ENCODE assay signal across 15 mouse cellular contexts in the genomic region with DNA sequence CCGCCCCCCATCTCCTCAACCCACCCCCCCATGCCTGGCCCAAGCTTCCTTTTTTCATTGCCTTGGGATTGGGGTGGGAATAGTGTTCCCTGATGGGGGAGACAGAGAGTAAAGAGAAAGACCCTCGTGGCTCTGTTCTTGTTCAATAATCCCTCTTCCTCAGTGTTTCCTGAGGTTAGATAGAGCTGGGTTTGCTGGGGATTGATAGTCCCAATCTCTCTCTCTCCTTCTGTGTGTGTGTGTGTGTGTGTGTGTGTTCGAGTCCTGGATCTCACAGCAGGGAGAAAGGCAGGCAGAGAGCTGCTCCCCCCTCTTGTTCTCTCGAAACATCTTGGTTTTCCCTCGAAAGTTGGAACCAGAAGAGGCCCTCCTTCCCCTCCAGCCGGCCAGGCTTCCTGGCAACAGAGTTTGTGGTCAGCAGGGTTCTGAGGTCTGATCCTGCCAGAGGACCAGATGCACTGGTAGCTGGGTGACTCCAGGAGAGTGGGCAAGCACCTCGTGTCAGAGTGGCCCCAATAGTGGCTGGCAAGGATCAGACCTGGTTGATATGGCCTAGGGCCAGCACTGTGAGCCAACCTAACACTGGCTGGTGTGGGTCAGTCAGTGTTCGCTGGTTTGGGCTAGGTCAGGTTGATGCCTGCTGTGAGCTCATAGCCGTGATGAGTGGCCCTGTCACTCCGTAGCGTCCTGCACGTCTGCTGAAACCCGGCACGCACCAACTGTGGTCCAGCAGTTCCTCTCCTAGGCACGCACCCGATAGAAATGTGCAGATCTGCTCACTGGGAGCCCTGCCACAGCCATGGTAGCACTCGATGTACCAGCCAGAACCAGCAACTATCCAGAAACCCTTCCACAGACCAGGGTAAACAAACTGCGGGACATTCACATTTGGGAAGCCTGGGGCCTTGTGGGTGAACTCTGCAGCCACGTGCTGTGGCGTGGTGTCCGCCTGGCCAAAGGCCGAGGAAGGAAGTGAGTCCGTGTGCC. TPM values are rescaled to one million over a fixed set of nuclear protein-coding genes. Genes with fewer than 3 reads are reported as not detected.
DNase-seq lines count a peak whose midpoint lies in the region; ATAC-seq lines count a peak whose summit lies in the region.
"Had no signal": no experiment of that assay in that cellular context is flagged by ENCODE, and none has a peak within 500 bp of the region (broad histone marks: within the 10 kb centered on the region; RNA-seq: fewer than 3 reads in every experiment).

No protein-coding gene starts in this region.

- no peak overlapping the region for H3K4me3 ChIP-seq in kidney, embryonic 16.5 days (ENCODE audit: low read length)
- H3K4me3 ChIP-seq in embryonic facial prominence, embryonic 12.5 days: no peak overlapping the region
- no peak overlapping the region for H3K4me3 ChIP-seq in macrophage (ENCODE audit: inconsistent target)
- H3K4me3 ChIP-seq: heart, embryonic 15.5 days; neural tube, embryonic 13.5 days had no signal

- no peak overlapping the region for H3K27ac ChIP-seq in kidney, embryonic 16.5 days (ENCODE audit: low read length)
- H3K27ac ChIP-seq in embryonic facial prominence, embryonic 12.5 days: 0 out of 2 replicates have a peak overlapping the region, but pooled peaks have one; percentile 46
- H3K27ac ChIP-seq in macrophage: peak overlapping the region; percentile 88
- H3K27ac ChIP-seq: heart, embryonic 15.5 days; liver, embryonic 14.5 days; neural tube, embryonic 13.5 days had no signal

- no peak overlapping the region for H3K4me2 ChIP-seq in kidney, embryonic 16.5 days (replicated peaks; ENCODE audit: low read depth, low read length)
- H3K4me2 ChIP-seq in embryonic facial prominence, embryonic 12.5 days (replicated peaks): no peak overlapping the region
- H3K4me2 ChIP-seq: heart, embryonic 15.5 days; midbrain, embryonic 11.5 days; neural tube, embryonic 13.5 days had no signal

- H3K27me3 ChIP-seq in kidney, embryonic 16.5 days (ENCODE audit: insufficient read depth, low read length): no peaks in the 10 kb centered on the region
- no peaks in the 10 kb centered on the region for H3K27me3 ChIP-seq in embryonic facial prominence, embryonic 12.5 days

- H3K9me3 ChIP-seq in kidney, embryonic 16.5 days (ENCODE audit: low read length): no peaks in the 10 kb centered on the region
- no peaks in the 10 kb centered on the region for H3K9me3 ChIP-seq in embryonic facial prominence, embryonic 12.5 days
- H3K9me3 ChIP-seq: heart, embryonic 15.5 days; neural tube, embryonic 13.5 days had no signal

- ATAC-seq in kidney, embryonic 16.5 days (ENCODE audit: low FRiP score, low TSS enrichment): no peak
- ATAC-seq in embryonic facial prominence, embryonic 12.5 days (ENCODE audit: insufficient number of reproducible peaks, insufficient read depth, low FRiP score, low TSS enrichment): no peak
- no peak for ATAC-seq in monocyte, adult 5-6 weeks (replicated peaks; ENCODE audit: insufficient number of reproducible peaks, low FRiP score, low TSS enrichment, poor library complexity, severe bottlenecking)
- ATAC-seq: forebrain, embryonic 14.5 days had no signal

- no peaks in the 10 kb centered on the region for H3K36me3 ChIP-seq in kidney, embryonic 16.5 days (ENCODE audit: insufficient read depth, low read length)
- H3K36me3 ChIP-seq in embryonic facial prominence, embryonic 12.5 days: no peaks in the 10 kb centered on the region
- H3K36me3 ChIP-seq in macrophage (ENCODE audit: inconsistent target): no peaks in the 10 kb centered on the region
- H3K36me3 ChIP-seq: heart, embryonic 15.5 days; neural tube, embryonic 13.5 days had no signal

- H3K4me1 ChIP-seq in kidney, embryonic 16.5 days (ENCODE audit: insufficient read depth, low read length): peaks cover 38% of the 10 kb centered on the region
- H3K4me1 ChIP-seq in embryonic facial prominence, embryonic 12.5 days: peaks cover 17% of the 10 kb centered on the region

- 78% methylated on average over 23 of the region's 23 CpGs for WGBS in kidney, embryonic 16.5 days
- WGBS in embryonic facial prominence, embryonic 12.5 days: 76% methylated on average over 23 of the region's 23 CpGs
- 13% methylated on average over 22 of the region's 23 CpGs for WGBS in macrophage (ENCODE audit: missing documents)

- peak; percentile 15 for DNase-seq in kidney, adult 18-20 months
- DNase-seq in Muller cell, postnatal 12 days (ENCODE audit: inconsistent ontology term): peak; percentile 62
- no peak for DNase-seq in right cerebral cortex, postnatal 4 days
- DNase-seq in B cell, adult 2 months: no peak
- DNase-seq: layer of hippocampus, adult 9-11 months; thymus, postnatal 14 days had no signal

- H3K79me2 ChIP-seq in macrophage (ENCODE audit: inconsistent target): peaks cover 3% of the 10 kb centered on the region; the same call in 1 of the 2 replicates

- no peak overlapping the region for H3K9ac ChIP-seq in kidney, embryonic 16.5 days (replicated peaks; ENCODE audit: low read length)
- H3K9ac ChIP-seq in embryonic facial prominence, embryonic 12.5 days: 0 out of 2 replicates have a peak overlapping the region, but pooled peaks have one; percentile 2
- H3K9ac ChIP-seq: heart, embryonic 15.5 days; liver, embryonic 14.5 days; neural tube, embryonic 13.5 days had no signal

RNA-seq across cellular contexts. Expression of a gene that starts 3.8 kb away (rescaled TPM):
- 257 and 279 TPM in 2 replicates for polyA plus RNA-seq in kidney, embryonic 16.5 days (2015; fragmentation: Nextera tagmentation; extraction: Ambion mirVana)
- polyA plus RNA-seq in embryonic facial prominence, embryonic 12.5 days (2016; fragmentation: Nextera tagmentation; extraction: Ambion mirVana): 236 and 247 TPM in 2 replicates
- total RNA-seq in macrophage (2018; cell fraction: chromatin; rRNA removed): 100 to 1,000 TPM in 3 of 26 experiments, 10 to 100 TPM in 23; 28.3 to 118 (median 66.0) TPM
- 100 to 1,000 TPM; 322 to 681 (median 467) TPM for total RNA-seq in macrophage (2018; cell fraction: cytosol; rRNA removed)
- 100 to 1,000 TPM in 24 of 26 experiments, 10 to 100 TPM in 2; 62.1 to 302 (median 193) TPM for total RNA-seq in macrophage (2018; cell fraction: nucleus; rRNA removed)
- polyA plus RNA-seq in macrophage (2018): 300 to 634 TPM (median 423 TPM) in 3 replicates
- total RNA-seq in monocyte, adult 5-6 weeks (2017): 41.0 to 54.9 TPM (median 45.7 TPM) in 3 replicates

RNA-seq across cellular contexts. Expression of a gene that starts 13.0 kb away (rescaled TPM):
- 20.2 and 23.4 TPM in 2 replicates for polyA plus RNA-seq in kidney, embryonic 16.5 days (2015; fragmentation: Nextera tagmentation; extraction: Ambion mirVana)
- polyA plus RNA-seq in embryonic facial prominence, embryonic 12.5 days (2016; fragmentation: Nextera tagmentation; extraction: Ambion mirVana): 18.2 and 20.3 TPM in 2 replicates
- total RNA-seq in macrophage (2018; cell fraction: chromatin; rRNA removed): 10 to 100 TPM; 10.6 to 63.5 (median 31.3) TPM
- total RNA-seq in macrophage (2018; cell fraction: cytosol; rRNA removed): 100 to 1,000 TPM in 22 of 26 experiments, 10 to 100 TPM in 4; 81.5 to 158 (median 121) TPM
- 10 to 100 TPM; 19.4 to 92.0 (median 44.1) TPM for total RNA-seq in macrophage (2018; cell fraction: nucleus; rRNA removed)
- 42.9 to 137 TPM (median 117 TPM) in 3 replicates for polyA plus RNA-seq in macrophage (2018)
- total RNA-seq in monocyte, adult 5-6 weeks (2017): 34.3 to 57.5 TPM (median 37.8 TPM) in 3 replicates

RNA-seq across cellular contexts. Expression of a gene that starts 31.3 kb away (rescaled TPM):
- 0.91 and 1.2 TPM in 2 replicates for polyA plus RNA-seq in kidney, embryonic 16.5 days (2015; fragmentation: Nextera tagmentation; extraction: Ambion mirVana)
- 0.68 and 0.73 TPM in 2 replicates for polyA plus RNA-seq in embryonic facial prominence, embryonic 12.5 days (2016; fragmentation: Nextera tagmentation; extraction: Ambion mirVana)
- under 1 TPM in 1 of 26 experiments, not detected in 25; 0.56 TPM for total RNA-seq in macrophage (2018; cell fraction: chromatin; rRNA removed)
- not detected for total RNA-seq in macrophage (2018; cell fraction: cytosol; rRNA removed)
- total RNA-seq in macrophage (2018; cell fraction: nucleus; rRNA removed): under 1 TPM in 2 of 26 experiments, not detected in 24; 0.24 to 0.27 TPM
- not detected in 3 replicates for polyA plus RNA-seq in macrophage (2018)
- 0.29 TPM in 1 of 3 replicates, not detected in the others for total RNA-seq in monocyte, adult 5-6 weeks (2017)

Comparison
In these comparisons a context has a peak if more than half of its experiments do, and no peak if none do; other contexts are left out.
1. DNase-seq: peak in kidney, adult 18-20 months (single experiment) and Muller cell, postnatal 12 days (single experiment); none in right cerebral cortex, postnatal 4 days (single experiment) and B cell, adult 2 months (0 of 2).